Mouse (Mus musculus): ENCODE data around the gene Dnajc27. TPM values are rescaled to one million over a fixed set of nuclear protein-coding genes. Genes with fewer than 3 reads are reported as not detected.

Dnajc27 gene
- total RNA-seq, 2 experiments from 2014 or later: 8.7 to 10.0 TPM

DNA sequence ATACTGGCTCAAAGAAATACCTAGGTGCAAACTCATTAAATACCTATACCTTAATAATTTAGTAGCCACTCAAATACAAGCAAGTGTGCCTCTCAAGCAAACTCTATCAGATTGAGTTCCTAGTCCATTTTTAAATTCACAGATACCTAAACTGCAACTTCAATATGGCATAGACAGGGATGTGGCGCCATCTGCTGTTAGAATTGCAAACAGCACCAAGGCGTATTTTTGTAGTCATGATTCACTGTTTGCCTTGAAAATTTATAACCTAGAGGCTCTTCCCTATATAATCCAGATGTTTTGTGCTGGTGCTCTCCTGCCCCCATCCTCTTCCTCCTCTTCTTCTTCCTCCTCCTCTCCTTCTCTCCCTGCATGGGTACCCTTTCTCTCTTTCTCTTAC lies 2.1 kb upstream of the Dnajc27 start:
- DNase-seq: peak; percentile 59 to 92

DNA sequence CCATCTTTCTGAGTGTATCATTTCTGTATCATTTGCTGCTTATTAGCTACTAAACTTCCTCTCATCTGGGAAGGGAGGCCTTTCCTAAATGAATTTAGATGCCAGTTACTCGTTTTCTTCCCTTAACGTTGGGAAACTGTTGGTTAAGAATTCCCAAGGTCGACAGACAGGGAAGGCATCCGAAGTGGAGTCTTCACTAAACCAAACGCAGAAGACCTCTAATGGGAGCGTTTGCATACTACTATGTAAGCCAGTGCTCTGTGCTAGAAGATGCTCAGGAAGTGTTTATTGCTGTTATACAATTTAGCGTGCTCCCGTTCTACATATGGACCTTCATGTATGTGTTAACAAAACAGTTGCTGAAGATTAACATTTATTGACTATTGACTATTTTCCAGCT lies 1.1 kb downstream of the Dnajc27 start:
- no peak for DNase-seq

DNA sequence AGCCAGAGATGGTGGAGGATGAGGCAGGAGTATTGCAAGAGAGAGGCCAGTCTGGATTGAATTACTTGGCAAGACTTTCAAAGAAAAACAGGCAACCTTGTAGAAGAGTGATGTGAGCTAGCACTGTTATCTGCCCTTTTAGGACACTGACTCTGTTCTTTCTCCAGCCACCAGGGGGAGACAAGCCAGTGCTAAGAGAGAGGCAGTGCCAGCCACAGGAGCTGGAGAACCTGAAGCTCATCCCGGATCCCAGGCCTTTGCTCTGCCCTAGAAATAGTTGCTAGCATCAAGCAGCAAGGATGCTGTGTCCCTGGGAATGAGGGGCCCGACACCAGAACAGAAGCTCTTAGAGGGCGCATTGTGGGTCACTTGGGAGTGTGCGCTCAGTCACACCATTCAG lies 25.0 kb downstream of the Dnajc27 start:
- peak; percentile 69 to 85 for DNase-seq

DNA sequence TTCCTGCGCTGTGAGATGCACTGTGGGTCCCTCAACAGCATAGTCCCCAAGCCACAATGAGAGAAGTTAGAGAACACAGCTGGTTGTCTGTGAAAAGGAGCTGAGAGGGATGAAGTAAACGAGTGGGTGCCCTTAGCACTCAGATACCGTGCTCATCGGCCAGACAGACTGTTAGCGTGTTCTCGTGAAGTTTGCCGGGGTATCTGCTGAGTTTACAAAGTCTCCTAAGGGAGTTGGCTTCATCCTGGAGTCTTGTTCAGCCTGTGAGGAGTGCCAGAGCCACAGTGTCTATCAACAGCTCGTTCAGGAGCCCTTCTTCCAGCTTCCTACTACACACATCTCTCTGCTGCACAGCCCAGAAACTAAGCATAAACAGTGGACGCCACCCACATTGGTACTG lies 33.7 kb downstream of the Dnajc27 start:
- no peak for DNase-seq

DNA sequence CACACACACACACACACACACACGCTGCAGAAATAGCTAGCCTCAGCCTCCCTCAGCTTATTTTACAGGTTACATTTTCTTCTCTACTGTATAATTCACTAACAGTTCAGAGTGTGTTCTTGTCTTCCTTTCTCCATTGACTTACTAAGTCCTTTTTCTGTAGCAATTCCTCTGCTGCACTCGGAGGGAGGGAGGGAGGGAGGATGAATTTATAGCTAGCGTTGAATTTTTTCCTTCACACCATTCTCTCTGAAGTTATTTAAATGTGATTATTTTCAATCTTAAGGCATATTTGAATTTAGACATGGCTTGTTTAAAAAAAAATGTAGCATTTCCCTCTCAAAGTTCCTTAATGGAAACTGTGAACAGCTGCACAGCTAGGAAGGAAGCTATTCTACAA lies 34.8 kb downstream of the Dnajc27 start:
- no peak for DNase-seq

DNA sequence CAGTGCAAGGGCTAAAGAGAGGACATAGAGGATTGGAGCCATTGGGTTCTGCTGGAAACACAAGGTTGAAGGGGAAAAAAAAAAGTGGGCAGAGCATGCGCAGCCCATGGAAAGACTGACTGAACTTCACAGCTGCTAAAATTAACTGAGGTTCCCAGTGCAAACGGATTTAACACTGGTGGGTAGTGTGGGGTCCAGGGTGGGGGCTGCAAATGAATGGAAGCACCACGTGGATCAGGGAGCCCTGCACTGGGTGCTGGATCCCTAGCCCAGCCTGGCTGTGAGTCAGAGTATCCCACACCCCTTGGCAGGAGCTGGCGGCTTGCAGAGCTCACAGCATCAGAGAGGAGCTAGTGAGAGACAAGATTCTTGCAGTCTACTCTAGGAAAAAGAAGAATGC lies 35.2 kb downstream of the Dnajc27 start:
- no peak for DNase-seq

DNA sequence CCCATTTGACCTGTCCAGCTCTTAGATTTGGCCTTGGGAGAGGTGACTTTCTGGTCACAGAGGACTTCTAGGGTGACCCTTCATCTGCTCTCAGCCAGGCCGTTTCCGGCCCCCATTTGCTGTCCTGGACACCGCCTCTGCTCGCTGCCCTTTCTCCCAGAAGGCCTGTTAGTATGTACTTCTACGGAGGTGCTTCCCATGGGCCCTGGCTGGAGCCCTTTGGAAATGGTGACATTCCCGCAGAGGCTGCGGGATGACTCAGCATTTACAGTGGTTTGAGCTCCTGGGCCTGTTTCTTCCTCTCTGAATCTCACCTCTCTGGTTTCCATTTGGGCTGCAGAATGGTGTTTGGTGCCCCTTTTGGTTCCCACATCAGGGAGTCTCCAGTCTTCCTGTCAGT lies 45.0 kb downstream of the Dnajc27 start:
- DNase-seq: no peak

DNA sequence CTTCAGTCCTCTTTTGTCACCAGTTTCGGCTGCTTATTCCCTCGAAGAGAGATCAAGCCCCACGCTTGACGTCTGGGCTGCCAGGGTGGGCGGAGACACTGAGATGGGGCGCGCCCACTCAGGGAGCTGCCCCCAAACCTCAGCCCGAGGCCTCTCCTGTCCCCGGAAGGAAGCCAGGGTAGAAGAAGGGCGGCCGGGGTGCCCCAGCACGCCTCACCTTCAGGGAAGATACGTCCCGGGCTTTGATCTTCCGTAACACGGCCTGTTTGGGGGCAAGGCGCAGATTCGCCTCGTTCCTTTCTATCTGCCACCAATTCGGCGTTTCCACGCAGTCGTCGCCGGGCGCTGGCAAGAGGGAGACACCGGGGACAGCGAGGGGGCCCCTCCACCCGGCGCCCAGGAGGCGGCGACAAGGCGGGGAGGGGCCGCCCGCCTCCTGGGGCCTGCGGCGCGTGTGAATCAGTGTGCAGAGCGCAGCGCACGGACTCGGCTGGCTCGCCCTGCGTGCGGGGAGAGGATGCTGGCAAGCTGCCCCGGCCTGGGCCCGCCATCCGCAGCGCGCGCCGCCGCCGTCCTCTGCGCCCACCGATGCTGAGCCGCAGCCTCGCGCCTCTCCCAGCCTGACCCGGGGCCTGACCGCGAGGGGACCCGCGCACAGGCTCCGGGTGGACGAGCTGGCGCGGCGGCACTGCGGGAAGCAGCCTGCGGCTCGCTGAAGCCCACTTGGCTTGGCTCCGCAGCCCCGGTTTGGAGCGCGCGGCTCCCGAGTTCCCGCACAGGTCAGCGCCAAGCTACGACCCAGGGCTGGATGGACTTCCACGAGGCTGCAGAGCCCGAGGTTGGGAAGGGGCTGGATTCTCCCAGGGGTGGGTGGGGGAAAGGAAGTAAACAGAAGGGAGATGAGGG lies 50.8 kb downstream of the Dnajc27 start, which contains the start of gene Adcy3:
Adcy3 (plus strand) TSS at position 163 of the 906 bp plus-strand sequence.
- peak; percentile 60 to 68 for DNase-seq

DNA sequence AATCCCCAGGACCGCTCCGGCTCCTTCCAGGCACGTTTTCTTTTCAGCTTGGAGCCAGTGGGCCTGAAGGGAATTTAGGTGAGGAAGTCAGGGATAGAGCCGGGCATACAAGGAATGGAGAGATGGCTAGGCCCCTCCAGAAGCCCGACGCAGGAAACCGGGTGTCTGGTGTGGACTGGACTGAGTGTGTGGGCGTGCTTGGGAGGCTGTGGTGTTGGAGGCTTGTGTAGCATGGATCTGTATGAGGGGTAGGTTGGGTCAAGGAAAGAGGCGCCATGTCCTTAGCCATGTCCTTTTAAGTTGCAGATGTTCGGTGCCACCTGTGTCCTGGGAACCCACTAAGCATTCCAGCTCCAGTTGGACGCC lies 51.4 kb downstream of the Dnajc27 start:
- DNase-seq: no peak

DNA sequence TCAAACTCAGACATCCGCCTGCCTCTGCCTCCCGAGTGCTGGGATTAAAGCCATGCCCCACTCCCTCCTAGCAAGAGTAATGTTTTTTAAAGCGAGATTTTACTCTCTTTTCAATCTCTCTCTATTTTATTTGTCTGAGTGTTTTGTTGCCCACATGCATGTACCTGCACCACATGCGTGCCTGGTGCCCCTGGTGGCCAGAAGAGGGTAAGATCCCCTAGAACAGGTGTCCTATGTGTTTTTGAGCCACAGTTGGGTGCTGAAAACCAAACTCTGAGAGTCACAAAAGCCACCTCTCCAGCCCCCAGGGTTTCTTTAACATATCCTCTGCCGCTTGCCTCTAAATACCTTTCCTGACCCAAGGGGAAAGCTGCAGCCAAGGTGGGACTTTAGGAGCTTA lies 60.8 kb downstream of the Dnajc27 start:
- no peak for DNase-seq

DNA sequence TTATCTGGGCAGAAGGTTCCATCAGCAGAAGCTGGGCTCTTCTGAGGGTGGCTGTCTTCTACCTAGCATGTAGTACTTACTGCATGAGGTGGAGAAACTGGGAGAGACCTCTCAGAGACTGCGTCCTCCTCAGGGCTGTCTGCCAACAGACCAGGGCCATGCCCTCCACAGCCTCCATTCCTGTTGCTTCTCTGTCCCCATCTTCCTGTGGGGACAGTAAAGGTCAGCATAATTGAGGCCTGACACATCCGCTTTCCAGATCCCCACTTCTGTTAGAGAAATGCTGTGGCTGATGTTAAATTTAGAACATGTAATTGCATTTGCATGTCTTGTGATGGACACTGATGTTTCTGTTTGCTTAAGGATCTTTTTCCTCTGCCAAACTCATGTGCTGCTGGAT lies 68.6 kb downstream of the Dnajc27 start:
- peak in 1 of 2 experiments; percentile 43 for DNase-seq

DNA sequence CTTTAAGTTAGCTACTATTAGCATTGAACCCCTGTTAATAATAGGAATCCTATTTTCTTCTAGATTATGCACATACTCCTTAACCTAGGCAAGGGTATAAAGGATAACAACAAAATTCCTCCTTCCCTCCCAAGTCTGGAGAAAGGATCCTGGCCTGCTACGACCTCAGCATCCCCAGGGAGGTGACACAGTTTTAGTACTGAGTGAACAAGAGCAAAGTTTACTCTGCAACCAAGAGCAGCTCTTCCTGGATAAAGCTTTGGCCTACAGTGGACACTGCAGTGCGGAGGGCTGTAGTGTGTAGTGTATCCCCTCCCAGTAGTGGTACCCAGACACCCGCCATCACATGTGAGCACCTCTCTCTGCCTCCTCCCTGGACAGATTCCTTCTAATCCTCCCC lies 69.6 kb downstream of the Dnajc27 start:
- peak; percentile 60 to 69 for DNase-seq

DNA sequence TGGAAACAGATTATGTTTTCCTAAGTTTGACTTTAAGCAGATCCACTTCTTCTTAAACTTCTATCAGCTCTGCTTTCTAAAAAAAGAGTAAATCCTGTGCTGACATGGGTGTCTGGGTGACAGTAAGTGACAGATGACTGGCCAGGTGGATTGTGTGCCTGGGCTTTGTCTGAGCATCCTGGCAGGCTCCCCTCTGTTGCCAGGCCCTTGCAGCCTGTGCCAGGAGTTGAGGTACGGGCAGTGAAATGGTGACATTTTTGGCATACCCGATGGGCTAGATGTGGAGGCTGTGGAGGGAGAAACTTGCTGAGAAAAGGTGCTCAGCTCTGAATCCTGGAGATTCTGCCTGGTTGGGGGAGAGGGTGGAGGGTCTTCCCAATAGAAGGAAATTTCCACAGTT lies 75.1 kb downstream of the Dnajc27 start:
- DNase-seq: peak; percentile 22 to 34

DNA sequence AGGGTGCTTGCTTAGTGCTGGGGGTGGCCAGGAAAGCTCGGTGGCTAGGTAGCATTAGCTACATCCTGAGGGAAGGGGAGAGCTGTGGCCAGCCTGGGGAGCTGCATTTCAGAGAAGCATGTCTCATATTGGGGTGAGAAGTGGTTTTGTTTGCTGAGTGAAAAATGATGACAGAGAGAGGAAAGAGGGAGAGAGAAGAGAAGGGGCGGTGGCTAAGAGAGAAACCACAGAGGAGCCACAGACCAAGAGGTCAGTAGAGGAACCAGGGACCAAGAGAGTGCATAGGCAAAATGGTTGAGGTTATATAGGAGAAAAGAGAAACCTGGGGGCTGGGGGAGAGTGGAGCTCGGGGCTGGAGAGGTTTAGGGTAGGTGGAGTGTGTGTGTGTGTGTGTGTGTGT lies 75.8 kb downstream of the Dnajc27 start:
- no peak for DNase-seq

DNA sequence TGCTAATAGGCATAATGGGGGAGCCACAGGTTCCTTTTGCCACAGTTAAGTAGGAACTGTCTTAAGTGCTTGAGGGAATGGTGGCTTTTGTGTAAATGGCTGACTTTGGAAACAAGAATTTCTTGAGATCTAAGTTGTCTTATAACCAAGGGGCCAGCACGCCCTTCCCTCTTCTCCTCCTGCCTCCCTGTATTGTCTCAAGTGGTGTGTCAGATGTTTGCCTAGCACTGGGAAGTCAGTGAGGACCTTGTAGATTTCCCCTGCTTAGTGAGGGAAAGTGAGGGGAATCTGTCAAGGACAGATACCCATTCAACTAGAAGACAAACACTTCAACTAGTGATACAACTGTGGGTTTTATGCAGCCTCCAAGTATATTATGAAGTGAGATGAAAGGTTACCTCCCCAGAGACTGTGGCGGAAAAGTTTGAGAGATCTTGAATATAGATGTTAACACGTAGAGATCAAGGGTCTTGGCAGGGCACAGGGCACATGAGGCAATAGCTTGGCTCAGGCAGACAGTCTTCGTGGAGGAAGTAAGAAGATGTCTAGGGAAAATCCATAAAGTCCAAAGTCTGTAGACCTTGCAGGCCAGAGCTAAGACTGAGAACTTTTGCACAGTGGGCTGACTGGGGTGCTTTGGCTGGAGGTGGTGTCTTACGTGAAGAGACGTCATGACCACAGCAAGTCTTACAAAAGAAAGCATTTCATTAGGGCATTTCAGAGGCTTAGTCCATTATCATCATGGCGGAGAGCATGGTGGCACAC lies 76.7 kb downstream of the Dnajc27 start:
- no peak for DNase-seq

Other genes with a start within 250 kb of the Dnajc27 start
- under 1 TPM in 1 of 2 experiments, not detected in 1; 0.65 TPM for gene Pomc, start 127.6 kb upstream of the Dnajc27 start, total RNA-seq (2021)
- 10 to 100 TPM in 1 of 2 experiments, 1 to 10 TPM in 1; 5.2 to 11.0 TPM for gene Efr3b, start 43.7 kb upstream of the Dnajc27 start, total RNA-seq (2021)
- gene Adcy3, start 50.5 kb downstream of the Dnajc27 start, total RNA-seq (2021): 1 to 10 TPM; 3.4 to 5.2 TPM
- gene Ptrhd1, start 151.4 kb downstream of the Dnajc27 start, total RNA-seq (2021): 1 to 10 TPM; 3.9 to 4.6 TPM
- 1 to 10 TPM; 1.8 to 2.9 TPM for gene Cenpo, start 151.7 kb downstream of the Dnajc27 start, total RNA-seq (2021)

Data from heart, adult 18-20 months (tissue).